ENCODE assay signal across 9 mouse cellular contexts in genomic region chr5:150233154-150233886, GRCm38 (mm10).
DNase-seq lines count a peak whose midpoint lies in the region; ATAC-seq lines count a peak whose summit lies in the region.
"Had no signal": no experiment of that assay in that cellular context is flagged by ENCODE, and none has a peak within 500 bp of the region (broad histone marks: within the 10 kb centered on the region; RNA-seq: fewer than 3 reads in every experiment).

No protein-coding gene starts in this region.

- peaks cover 8% of the 10 kb centered on the region for H3K4me1 ChIP-seq in embryonic facial prominence, embryonic 10.5 days
- no peaks in the 10 kb centered on the region for H3K4me1 ChIP-seq in intestine, embryonic 15.5 days (replicated peaks)

- peak overlapping the region; percentile 11; the same call in 1 of the 2 replicates for H3K4me2 ChIP-seq in intestine, embryonic 15.5 days (replicated peaks)

- H3K27me3 ChIP-seq in embryonic facial prominence, embryonic 10.5 days (replicated peaks; ENCODE audit: low read depth, poor library complexity, severe bottlenecking): no peaks in the 10 kb centered on the region
- H3K27me3 ChIP-seq in intestine, embryonic 15.5 days (replicated peaks): no peaks in the 10 kb centered on the region

- 0 out of 2 replicates have a peak, but pooled peaks cover 3% of the 10 kb centered on the region for H3K9me3 ChIP-seq in embryonic facial prominence, embryonic 10.5 days
- no peaks in the 10 kb centered on the region for H3K9me3 ChIP-seq in intestine, embryonic 15.5 days

- WGBS in embryonic facial prominence, embryonic 10.5 days: 61% methylated on average over 17 of the region's 17 CpGs
- 55% methylated on average over 17 of the region's 17 CpGs for WGBS in intestine, embryonic 15.5 days

- no peak overlapping the region for H3K9ac ChIP-seq in intestine, embryonic 15.5 days

- H3K4me3 ChIP-seq in embryonic facial prominence, embryonic 10.5 days: 0 out of 2 replicates have a peak overlapping the region, but pooled peaks have one; percentile 49
- no peak overlapping the region for H3K4me3 ChIP-seq in intestine, embryonic 15.5 days (replicated peaks)

- ATAC-seq in granulocyte monocyte progenitor cell, adult 5-6 weeks (replicated peaks; ENCODE audit: poor library complexity, severe bottlenecking): peak; percentile 69
- ATAC-seq in intestine, embryonic 15.5 days: peak; percentile 72
- ATAC-seq in megakaryocyte-erythroid progenitor cell, adult 5-6 weeks (replicated peaks; ENCODE audit: low FRiP score, low TSS enrichment, poor library complexity, severe bottlenecking): peak; percentile 92

- no peaks in the 10 kb centered on the region for H3K36me3 ChIP-seq in embryonic facial prominence, embryonic 10.5 days (replicated peaks)
- no peaks in the 10 kb centered on the region for H3K36me3 ChIP-seq in intestine, embryonic 15.5 days
- H3K36me3 ChIP-seq: G1E had no signal

- DNase-seq in urinary bladder, postnatal 25 days (ENCODE audit: low spot score): peak; percentile 56
- no peak for DNase-seq in urinary bladder, postnatal 10 days (ENCODE audit: low spot score)
- peak; percentile 61 for DNase-seq in embryonic facial prominence, embryonic 10.5 days (ENCODE audit: low spot score)
- DNase-seq in left cerebral cortex, adult 9 months (ENCODE audit: low spot score in 2 of 2): peak; percentile 45 to 87
- DNase-seq in right cerebral cortex, postnatal 14 days: peak; percentile 72

- H3K27ac ChIP-seq in embryonic facial prominence, embryonic 10.5 days (replicated peaks): no peak overlapping the region
- no peak overlapping the region for H3K27ac ChIP-seq in intestine, embryonic 15.5 days
